Mouse (Mus musculus) MEL (cell line): ENCODE data around the gene Fam228b. TPM values are rescaled to one million over a fixed set of nuclear protein-coding genes. Genes with fewer than 3 reads are reported as not detected.

Source experiments
- DNase-seq: peaks from one replicate; pipeline ENCODE4 v3.0.0; 2011; ENCODE audit warnings: low read depth, low spot score
- H3K27ac ChIP-seq: 2 replicates; pipeline ENCODE4 v1.5.1; 2012; ENCODE audit warnings: low read depth, mild to moderate bottlenecking, control low read depth, low read length, moderate library complexity; ENCODE audit not compliant: control insufficient read depth
- H3K27me3 ChIP-seq, 2 experiments: fragments of 150-350 bp in 1 of 2; sonication (generic) in 1 of 2; 2 replicates each; pipeline ENCODE4 v1.6.1; 2012; ENCODE audit warnings: low read length in 2 of 2, mild to moderate bottlenecking in 2 of 2, improper control_type of control experiment in 1 of 2, moderate library complexity in 1 of 2; ENCODE audit not compliant: insufficient read depth in 2 of 2, control insufficient read depth in 1 of 2
- H3K36me3 ChIP-seq, 2 experiments: 2 replicates each; pipeline ENCODE4 v1.6.1; 2012 to 2014; ENCODE audit warnings: low read length in 2 of 2, improper control_type of control experiment in 1 of 2, inconsistent platforms in 1 of 2, mild to moderate bottlenecking in 1 of 2; ENCODE audit not compliant: insufficient read depth in 2 of 2, control insufficient read depth in 1 of 2
- H3K4me1 ChIP-seq, 2 experiments: fragments of 150-350 bp in 1 of 2; sonication (generic) in 1 of 2; 2 replicates each; pipeline ENCODE4 v1.6.1; 2012; ENCODE audit warnings: low read length in 2 of 2, improper control_type of control experiment in 1 of 2, mild to moderate bottlenecking in 1 of 2; ENCODE audit not compliant: insufficient read depth in 2 of 2, control insufficient read depth in 1 of 2
- H3K4me3 ChIP-seq, 2 experiments: fragments of 150-350 bp in 1 of 2; sonication (generic) in 1 of 2; 2 replicates each; pipeline ENCODE4 v1.5.1; 2012; ENCODE audit warnings: low read depth in 2 of 2, low read length in 2 of 2, mild to moderate bottlenecking in 2 of 2, moderate library complexity in 2 of 2, control low read depth in 1 of 2, improper control_type of control experiment in 1 of 2; ENCODE audit not compliant: control insufficient read depth in 1 of 2, insufficient read depth in 1 of 2
- H3K79me2 ChIP-seq: 2 replicates; pipeline ENCODE4 v1.6.1; 2012; ENCODE audit warnings: mild to moderate bottlenecking, low read length, moderate library complexity; ENCODE audit not compliant: control insufficient read depth, poor library complexity, insufficient read depth
- H3K9ac ChIP-seq: 2 replicates; pipeline ENCODE4 v1.6.1; 2012; ENCODE audit warnings: low read depth, mild to moderate bottlenecking, control low read depth, low read length, moderate library complexity; ENCODE audit not compliant: control insufficient read depth, poor library complexity, severe bottlenecking
- H3K9me3 ChIP-seq: fragments of 150-350 bp; sonication (generic); replicated peaks from 2 replicates; pipeline ENCODE4 v1.6.1; 2012; ENCODE audit warnings: mild to moderate bottlenecking, low read length, improper control_type of control experiment, moderate library complexity; ENCODE audit not compliant: insufficient read depth
- CHD1 ChIP-seq: IDR thresholded peaks from 2 replicates; pipeline ENCODE4 v1.6.1; 2012; ENCODE audit warnings: low read depth, mild to moderate bottlenecking, inconsistent platforms, low read length, improper control_type of control experiment
- CHD2 ChIP-seq: IDR thresholded peaks from 2 replicates; pipeline ENCODE4 v1.6.1; 2011; ENCODE audit warnings: low read length, improper control_type of control experiment
- CTCF ChIP-seq, 3 experiments: IDR thresholded peaks in 2 of 3; conservative IDR thresholded peaks in 1 of 3; 2 replicates each; pipeline ENCODE4 v1.5.1; 2011 to 2012; ENCODE audit warnings: low read length in 3 of 3, low read depth in 2 of 3, mild to moderate bottlenecking in 2 of 3, improper control_type of control experiment in 1 of 3, inconsistent platforms in 1 of 3, mixed read lengths in 1 of 3, moderate library complexity in 1 of 3; ENCODE audit not compliant: control insufficient read depth in 1 of 3, insufficient read depth in 1 of 3, poor library complexity in 1 of 3, severe bottlenecking in 1 of 3
- ELF1 ChIP-seq: IDR thresholded peaks from 2 replicates; pipeline ENCODE4 v1.6.1; 2014; ENCODE audit warnings: low read depth, mild to moderate bottlenecking, inconsistent platforms, low read length, improper control_type of control experiment, moderate library complexity
- EP300 ChIP-seq, 2 experiments: IDR thresholded peaks; 2 replicates each; pipeline ENCODE4 v1.6.1; 2011; ENCODE audit warnings: improper control_type of control experiment in 2 of 2, low read length in 2 of 2, low read depth in 1 of 2, mild to moderate bottlenecking in 1 of 2
- GATA1 ChIP-seq: IDR thresholded peaks from 2 replicates; pipeline ENCODE4 v1.6.1; 2011; ENCODE audit warnings: low read depth, low read length, improper control_type of control experiment
- JUND ChIP-seq: IDR thresholded peaks from 2 replicates; pipeline ENCODE4 v1.6.1; 2011; ENCODE audit warnings: low read depth, mild to moderate bottlenecking, improper control_type of control experiment, low read length
- KAT2A ChIP-seq: conservative IDR thresholded peaks from 2 replicates; pipeline ENCODE4 v1.6.1; 2012; ENCODE audit warnings: low read depth, low read length, improper control_type of control experiment, inconsistent platforms
- MAFK ChIP-seq: IDR thresholded peaks from 2 replicates; pipeline ENCODE4 v1.6.1; 2011; ENCODE audit warnings: low read depth, mild to moderate bottlenecking, low read length, improper control_type of control experiment, borderline replicate concordance
- MEF2A ChIP-seq: IDR thresholded peaks from 2 replicates; pipeline ENCODE4 v1.6.1; 2014; ENCODE audit warnings: low read depth, mild to moderate bottlenecking, inconsistent platforms, low read length, improper control_type of control experiment; ENCODE audit not compliant: poor library complexity, insufficient replicate concordance, severe bottlenecking; ENCODE audit errors: extremely low read depth
- MYB ChIP-seq: IDR thresholded peaks from 2 replicates; pipeline ENCODE4 v1.6.1; 2011; ENCODE audit warnings: mild to moderate bottlenecking, low read depth, low read length, improper control_type of control experiment
- MYC ChIP-seq: IDR thresholded peaks from 2 replicates; pipeline ENCODE4 v1.6.1; 2011; ENCODE audit warnings: low read depth, mild to moderate bottlenecking, low read length, improper control_type of control experiment, moderate library complexity
- NRF1 ChIP-seq: IDR thresholded peaks from 2 replicates; pipeline ENCODE4 v1.6.1; 2014; ENCODE audit warnings: low read depth, mild to moderate bottlenecking, inconsistent platforms, low read length, improper control_type of control experiment, moderate library complexity; ENCODE audit not compliant: poor library complexity, insufficient read depth, severe bottlenecking
- POLR2A ChIP-seq, 2 experiments: IDR thresholded peaks; 2 replicates each; pipeline ENCODE4 v1.6.1; 2011 to 2012; ENCODE audit warnings: low read length in 2 of 2, mild to moderate bottlenecking in 2 of 2, control low read depth in 1 of 2, improper control_type of control experiment in 1 of 2, low read depth in 1 of 2, moderate library complexity in 1 of 2; ENCODE audit not compliant: control insufficient read depth in 1 of 2, insufficient read depth in 1 of 2, poor library complexity in 1 of 2
- POLR2AphosphoS5 ChIP-seq: IDR thresholded peaks from 2 replicates; pipeline ENCODE4 v1.6.1; 2012; ENCODE audit warnings: low read depth, borderline replicate concordance, mild to moderate bottlenecking, inconsistent platforms, low read length, moderate library complexity, mixed read lengths
- RAD21 ChIP-seq: IDR thresholded peaks from 2 replicates; pipeline ENCODE4 v1.6.1; 2011; ENCODE audit warnings: mild to moderate bottlenecking, low read depth, low read length, improper control_type of control experiment
- SIN3A ChIP-seq: IDR thresholded peaks from 2 replicates; pipeline ENCODE4 v1.6.1; 2012; ENCODE audit warnings: low read length, improper control_type of control experiment, inconsistent platforms
- TBP ChIP-seq: IDR thresholded peaks from 2 replicates; pipeline ENCODE4 v1.8.0; 2011; ENCODE audit warnings: low read depth, low read length, improper control_type of control experiment
- TCF12 ChIP-seq: IDR thresholded peaks from 2 replicates; pipeline ENCODE4 v1.6.1; 2014; ENCODE audit warnings: low read depth, mild to moderate bottlenecking, inconsistent platforms, low read length, improper control_type of control experiment, moderate library complexity
- UBTF ChIP-seq: IDR thresholded peaks from 2 replicates; pipeline ENCODE4 v1.6.1; 2012; ENCODE audit warnings: low read depth, mild to moderate bottlenecking, inconsistent platforms, low read length, improper control_type of control experiment, moderate library complexity, borderline replicate concordance; ENCODE audit not compliant: insufficient read depth
- ZC3H11A ChIP-seq: IDR thresholded peaks from 2 replicates; pipeline ENCODE4 v1.6.1; 2012; ENCODE audit warnings: low read depth, mild to moderate bottlenecking, inconsistent platforms, low read length, improper control_type of control experiment
- polyA plus RNA-seq, 2 experiments: library from polyadenylated mRNA; stranded (reverse) in 1 of 2; unstranded in 1 of 2; fragments of >175 nt in 1 of 2; fragments of >200 nt in 1 of 2; gene quantifications; 2 replicates each; pipeline versions ENCODE4 v1.2.1 to v1.2.4; 2012; ENCODE audit warnings: low replicate concordance in 2 of 2, low read depth in 1 of 2; ENCODE audit not compliant: insufficient read length in 2 of 2, insufficient read depth in 1 of 2, missing spikeins in 1 of 2
- total RNA-seq: library from RNA; depleted of rRNA; stranded (reverse); fragments of 300-350 nt; gene quantifications from 2 replicates; pipeline ENCODE4 v1.2.3, GENCODE M21; 2012

Fam228b gene
- total and polyA plus RNA-seq, 3 experiments, result 4.0 to 5.3 TPM; not detected in 1

- TF ChIP-seq RAD21 (no peak), SIN3A (no peak), MYC (no peak), EP300 (IDR thresholded peaks at IDR 0.05; ENCODE audit: low read depth in 1 of 2, low read length in 2 of 2) (no peak), CHD2 (no peak), TBP (no peak), JUND (no peak), ZC3H11A (no peak), UBTF (no peak), MEF2A (no peak), CHD1 (no peak)
- TF ChIP-seq, all 39 proteins: peak for 0
Observed at GRCm38 (mm10) chr12:4708296-4708695, 60.8 kb downstream of the Fam228b start.

GRCm38 (mm10) chr12:4707488-4708017 is 61.5 kb downstream of the Fam228b start:
- Histone ChIP-seq H3K36me3 (no peaks in the 10 kb centered on the region; a peak in 1 of 4 replicates), H3K27me3 (no peaks in the 10 kb centered on the region), H3K4me3 (no peak overlapping the region), H3K4me1 (no peaks in the 10 kb centered on the region), H3K27ac (no peak overlapping the region), H3K9ac (no peak overlapping the region), H3K79me2 (no peaks in the 10 kb centered on the region), H3K9me3 (no peaks in the 10 kb centered on the region)
- DNase-seq, result no peak
- no peak for TF ChIP-seq KAT2A
- TF ChIP-seq NRF1, result no peak
- TF ChIP-seq POLR2A (IDR thresholded peaks at IDR 0.05; ENCODE audit: control insufficient read depth in 1 of 2, insufficient read depth in 1 of 2, low read depth in 1 of 2, low read length in 2 of 2, poor library complexity in 1 of 2), result no peak
- no peak for TF ChIP-seq POLR2AphosphoS5
- no peak for TF ChIP-seq MAFK
- TF ChIP-seq MYC, result no peak
- TF ChIP-seq CHD2, result no peak
- no peak for TF ChIP-seq TBP
- TF ChIP-seq TCF12, result no peak
- TF ChIP-seq GATA1, result no peak
- TF ChIP-seq EP300 (IDR thresholded peaks at IDR 0.05; ENCODE audit: low read depth in 1 of 2, low read length in 2 of 2), result no peak
- TF ChIP-seq CTCF (IDR thresholded peaks at IDR 0.05 in 2 of 3, conservative IDR thresholded peaks at IDR 0.05 in 1 of 3; ENCODE audit: control insufficient read depth in 1 of 3, insufficient read depth in 1 of 3, low read depth in 2 of 3, low read length in 3 of 3, poor library complexity in 1 of 3, severe bottlenecking in 1 of 3), result no peak
- no peak for TF ChIP-seq MYB
- no peak for TF ChIP-seq ELF1

More at GRCm38 (mm10) chr12:4708296-4708695, 60.8 kb downstream of the Fam228b start:
- DNase-seq, result no peak
- Histone ChIP-seq H3K27ac (no peak overlapping the region), H3K4me1 (no peaks in the 10 kb centered on the region), H3K4me3 (no peak overlapping the region), H3K27me3 (no peaks in the 10 kb centered on the region), H3K9me3 (no peaks in the 10 kb centered on the region), H3K79me2 (no peaks in the 10 kb centered on the region), H3K9ac (no peak overlapping the region), H3K36me3 (peaks cover 0 to under 1% of the 10 kb centered on the region in 2 experiments; a peak in 1 of 4 replicates)
